Mouse (Mus musculus) frontal cortex, postnatal 36 days (tissue): ENCODE data around the gene Vmn1r193.
"Not testable (repeated sequence)": the region's sequence is repeated elsewhere in the genome, so short reads cannot be mapped to it uniquely, and the experiment has no call there.

Source experiments
- DNase-seq, 2 experiments: peaks; one replicate each; pipeline ENCODE4 v3.0.0; 2022; ENCODE audit warnings: low spot score in 2 of 2

Gene Vmn1r193

DNA sequence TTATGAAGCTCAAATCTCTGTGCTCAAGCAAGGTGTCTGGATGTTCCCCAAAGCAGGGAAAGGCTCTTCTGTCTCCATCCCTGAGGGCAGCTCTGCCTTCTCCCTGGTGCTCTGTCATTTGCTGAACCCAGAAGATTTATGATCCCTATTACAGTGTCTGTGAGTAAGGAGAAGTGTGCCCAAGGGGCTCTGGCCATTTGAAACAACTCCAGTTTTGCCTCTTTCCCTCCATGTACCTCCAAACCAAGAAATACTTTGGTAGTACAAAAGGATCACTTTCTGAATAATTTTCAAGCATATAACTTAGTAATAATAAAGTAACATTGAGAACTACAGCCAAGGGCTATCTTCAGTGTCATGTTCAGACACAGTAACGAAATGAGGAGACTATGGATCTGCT is at the start of gene Vmn1r193:
Vmn1r193 (minus strand) TSS at position 101 of the 400 bp plus-strand sequence.
- not testable (repeated sequence) for DNase-seq

- no peak for DNase-seq
Measured at GRCm38 (mm10) chr13:22271721-22272120, 48.8 kb upstream of the Vmn1r193 start.

- DNase-seq: not testable (repeated sequence)
Measured at GRCm38 (mm10) chr13:22270222-22270621, 47.3 kb upstream of the Vmn1r193 start, which contains the start of gene Vmn1r195. TSS of gene Vmn1r195 (plus strand) at chr13:22270522.

DNA sequence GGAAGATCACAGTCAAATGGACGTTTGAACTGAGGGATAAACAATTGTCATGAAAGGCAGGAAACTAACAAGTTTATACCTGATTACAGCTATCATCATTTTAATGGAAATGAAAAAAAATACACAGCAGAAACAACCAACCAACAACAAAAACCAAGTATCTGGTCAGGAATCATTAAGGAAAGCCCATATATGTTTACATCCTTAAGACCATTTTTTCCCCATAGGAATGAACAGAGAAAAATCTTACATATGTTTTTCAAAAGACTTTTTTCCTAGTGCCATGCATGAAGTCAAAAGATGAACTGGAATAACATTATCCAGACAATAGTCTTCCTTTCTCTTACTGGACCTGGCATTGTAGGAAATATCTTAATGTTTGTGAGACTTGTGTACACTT is 21.0 kb upstream of the Vmn1r193 start, which contains the start of gene Vmn1r194:
Vmn1r194 (plus strand) TSS at position 301 of the 400 bp plus-strand sequence.
- no peak for DNase-seq

DNA sequence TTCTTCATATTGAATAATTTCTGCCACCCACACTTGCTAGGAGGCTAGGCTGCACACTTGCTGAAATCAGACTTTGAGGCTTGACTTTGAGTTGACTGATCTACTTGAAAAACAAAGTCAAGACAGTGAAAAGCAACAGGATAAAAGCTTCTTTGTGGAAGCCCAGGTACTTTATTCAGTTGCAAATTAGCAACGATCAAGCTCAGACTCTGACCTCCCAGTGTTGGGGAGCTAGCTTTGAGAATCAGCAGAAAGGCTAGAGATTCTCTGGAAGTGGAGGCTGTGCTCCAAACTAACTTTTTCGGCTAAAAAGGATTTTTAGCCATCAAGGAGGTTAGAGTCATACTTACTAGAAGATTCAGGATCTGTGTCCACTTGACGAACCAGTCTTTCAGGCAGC is 30.2 kb downstream of the Vmn1r193 start:
- not testable (repeated sequence) for DNase-seq

DNA sequence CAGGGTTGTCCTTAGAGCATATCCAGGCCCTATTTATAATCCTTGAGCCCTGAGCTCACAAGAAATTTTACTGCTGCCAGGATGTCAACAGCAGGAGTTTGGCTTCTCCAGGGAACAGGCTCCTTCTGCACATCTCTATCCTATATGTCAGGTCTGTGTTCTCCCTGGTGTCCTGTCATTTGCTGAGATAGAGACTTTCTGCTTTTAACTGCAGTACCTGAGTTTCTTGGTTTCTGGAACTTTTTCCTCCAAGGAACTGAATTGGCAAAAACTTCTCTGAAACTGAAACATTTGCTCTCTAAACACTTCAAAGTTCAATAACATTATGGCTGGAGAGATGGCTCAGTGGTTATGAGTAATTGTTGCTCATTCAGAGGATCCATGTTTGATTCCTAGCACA is 31.9 kb downstream of the Vmn1r193 start, which contains the start of gene Vmn1r192:
Vmn1r192 (minus strand) TSS at position 101 of the 400 bp plus-strand sequence.
- DNase-seq: no peak

DNA sequence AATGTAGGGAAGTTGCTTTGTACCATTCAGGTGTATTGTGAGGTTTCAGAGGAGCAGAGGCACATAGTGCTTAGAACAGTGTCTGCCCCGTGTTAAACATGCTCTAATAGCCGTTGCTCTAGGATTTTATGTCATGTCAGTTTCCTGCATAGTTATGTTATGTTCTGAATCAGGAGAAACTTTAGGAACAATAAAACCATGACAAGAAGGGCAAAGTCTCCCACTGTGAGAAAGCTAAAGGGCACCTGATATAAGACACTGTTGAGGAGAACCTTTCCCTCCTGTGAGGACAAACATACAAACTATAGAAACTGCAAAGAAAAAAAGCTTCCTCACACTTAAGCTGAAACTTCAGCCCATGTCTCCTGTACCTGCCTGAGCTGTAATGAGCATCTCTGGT is 32.6 kb downstream of the Vmn1r193 start:
- no peak for DNase-seq

DNA sequence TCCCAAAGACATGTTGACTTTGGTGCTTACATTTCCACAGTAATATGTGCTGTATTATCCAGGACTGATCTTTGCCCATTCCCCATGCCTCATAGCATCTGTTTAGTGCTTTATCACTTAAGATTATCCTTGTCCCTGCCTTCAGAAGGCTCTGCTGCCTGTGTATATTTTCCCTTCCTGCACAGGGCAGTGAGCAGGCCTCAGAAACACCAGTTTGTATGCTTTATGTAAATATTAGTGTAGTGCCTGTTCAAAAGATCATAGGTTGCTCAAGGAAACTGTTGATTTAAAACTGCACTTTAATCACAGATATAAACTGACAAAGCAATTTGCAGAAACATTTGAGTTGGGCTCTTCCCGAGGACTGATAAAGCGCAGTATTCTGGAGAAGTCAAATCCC is 33.6 kb downstream of the Vmn1r193 start:
- DNase-seq: no peak

DNA sequence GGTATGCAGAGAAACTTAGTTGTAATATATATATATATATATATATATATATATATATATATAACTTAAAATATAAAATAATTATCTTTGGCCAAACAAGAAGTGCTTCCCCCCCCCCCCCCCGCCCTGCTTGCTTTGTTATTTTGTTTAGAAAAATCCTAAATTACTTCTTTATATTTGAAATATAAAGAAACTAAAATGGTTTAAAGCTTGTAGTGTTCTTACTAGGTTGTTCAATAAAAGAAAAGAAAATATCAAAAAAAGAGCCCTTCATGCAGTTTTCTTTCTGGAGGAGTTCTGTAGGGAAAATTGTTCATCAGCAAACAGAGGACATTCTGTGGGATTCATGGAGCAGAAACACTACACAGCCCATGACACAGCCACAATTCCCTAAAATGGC is 39.1 kb downstream of the Vmn1r193 start, which contains the start of gene Vmn1r191:
Vmn1r191 (minus strand) TSS at position 101 of the 400 bp plus-strand sequence.
- no peak for DNase-seq

DNA sequence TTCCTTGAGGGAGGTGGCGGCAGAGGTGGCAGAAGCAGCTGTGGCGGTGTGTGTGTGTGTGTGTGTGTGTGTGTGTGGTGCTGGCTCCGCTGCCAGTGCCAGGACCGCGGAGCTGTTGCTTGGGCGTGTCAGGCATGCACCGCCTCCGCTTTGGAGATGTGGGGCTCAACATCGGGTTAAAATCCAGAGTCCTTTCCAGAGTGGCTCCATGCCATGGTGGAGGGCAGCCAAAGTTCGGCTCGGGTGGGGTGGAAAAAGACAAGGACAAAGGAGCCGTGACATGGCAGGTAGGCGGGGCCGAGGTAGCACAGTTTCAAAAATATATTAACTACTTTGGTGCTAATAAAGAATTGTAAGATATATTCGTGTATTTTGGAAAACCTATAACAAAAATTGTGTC is 54.5 kb downstream of the Vmn1r193 start:
- DNase-seq: no peak
